Mouse (Mus musculus) heart, postnatal 36 days (tissue): ENCODE measurements at regions not wholly inside any gene's neighbourhood (a gene's known extent, or its start where the extent isn't known, plus 50 kb on each side); places are given as distances from the start of the nearest gene placed in this dataset.
A peak's percentile ranks its signal among the peaks of the same experiment; 100 is the strongest.

Experiments used
- DNase-seq, 2 experiments: peaks; one replicate each; pipeline ENCODE4 v3.0.0; 2021 to 2022
- intact Hi-C: fragments of 180-260 bp; cut with DNase I; formaldehyde crosslinking; loops from one replicate; pipeline ENCODE4 v1.15.1; 2025

GRCm38 (mm10) chr4:54704696-54705095, 240.2 kb upstream of the Zfp462 start:
- intact Hi-C loops = no loop called here
- DNase-seq = no peak

GRCm38 (mm10) chr4:54709751-54710150, 235.1 kb upstream of the Zfp462 start:
- DNase-seq = no peak
- intact Hi-C loops = no loop called here

GRCm38 (mm10) chr4:54712929-54713328, 231.9 kb upstream of the Zfp462 start:
- intact Hi-C loops = no loop called here
- no peak for DNase-seq

- intact Hi-C loops = no loop called here
- no peak for DNase-seq
Observed at GRCm38 (mm10) chr4:54714612-54715342, 230.1 kb upstream of the Zfp462 start.

GRCm38 (mm10) chr4:54718083-54718482, 226.8 kb upstream of the Zfp462 start:
- no peak for DNase-seq
- intact Hi-C loops = no loop called here

GRCm38 (mm10) chr4:54739001-54739400, 205.8 kb upstream of the Zfp462 start:
- intact Hi-C loops = no loop called here
- DNase-seq = no peak

- intact Hi-C loops = no loop called here
- no peak for DNase-seq
Observed at GRCm38 (mm10) chr4:54751458-54751857, 193.4 kb upstream of the Zfp462 start.

- intact Hi-C loops = no loop called here
Observed at GRCm38 (mm10) chr4:54756441-54756840, 188.4 kb upstream of the Zfp462 start.

GRCm38 (mm10) chr4:54757715-54758500, 186.9 kb upstream of the Zfp462 start:
- DNase-seq = peak; percentile 35 to 57
- intact Hi-C loops = no loop called here

More at GRCm38 (mm10) chr4:54756441-54756840, 188.4 kb upstream of the Zfp462 start:
- DNase-seq = no peak

- DNase-seq = no peak
- intact Hi-C loops = no loop called here
Observed at GRCm38 (mm10) chr4:54758501-54758829, 186.4 kb upstream of the Zfp462 start.

- intact Hi-C loops = loop anchor here (10.0 kb wide), 1 partner anchor 464 kb away; no protein-coding TSS in a partner anchor
- no peak for DNase-seq
Observed at GRCm38 (mm10) chr4:54761257-54761656, 183.6 kb upstream of the Zfp462 start.

GRCm38 (mm10) chr4:54765045-54765444, 179.8 kb upstream of the Zfp462 start:
- intact Hi-C loops = loop anchor here (10.0 kb wide), 1 partner anchor 460 kb away; no protein-coding TSS in a partner anchor
- no peak for DNase-seq

- intact Hi-C loops = loop anchor here (10.0 kb wide), 1 partner anchor 457 kb away; no protein-coding TSS in a partner anchor
- DNase-seq = no peak
Observed at GRCm38 (mm10) chr4:54767506-54768200, 177.2 kb upstream of the Zfp462 start.

GRCm38 (mm10) chr4:54768836-54769235, 176.0 kb upstream of the Zfp462 start:
- DNase-seq = no peak
- intact Hi-C loops = loop anchor here (10.0 kb wide), 1 partner anchor 456 kb away; no protein-coding TSS in a partner anchor

- no peak for DNase-seq
- intact Hi-C loops = no loop called here
Observed at GRCm38 (mm10) chr4:54774066-54774465, 170.8 kb upstream of the Zfp462 start.

- DNase-seq = no peak
- intact Hi-C loops = no loop called here
Observed at GRCm38 (mm10) chr4:54774717-54775116, 170.1 kb upstream of the Zfp462 start.

GRCm38 (mm10) chr4:54780511-54780910, 164.3 kb upstream of the Zfp462 start:
- DNase-seq = no peak
- intact Hi-C loops = no loop called here

- intact Hi-C loops = no loop called here
- DNase-seq = no peak
Observed at GRCm38 (mm10) chr4:54791217-54791742, 153.6 kb upstream of the Zfp462 start.

GRCm38 (mm10) chr4:54793857-54794256, 151.0 kb upstream of the Zfp462 start:
- intact Hi-C loops = no loop called here
- no peak for DNase-seq

GRCm38 (mm10) chr4:54795246-54795645, 149.6 kb upstream of the Zfp462 start:
- intact Hi-C loops = no loop called here
- no peak for DNase-seq

GRCm38 (mm10) chr4:54798523-54798922, 146.3 kb upstream of the Zfp462 start:
- intact Hi-C loops = no loop called here
- DNase-seq = no peak
